Mouse (Mus musculus) forebrain, embryonic 15.5 days (tissue): ENCODE measurements around the gene Nif3l1. TPM values are rescaled to one million over a fixed set of nuclear protein-coding genes. Genes with fewer than 3 reads are reported as not detected.

Source experiments
- ATAC-seq: fragments of 200-750 bp; cut with Nextera tagmentation; replicated peaks from 2 replicates; pipeline ENCODE4 v1.8.0; 2017; ENCODE audit warnings: mild to moderate bottlenecking, moderate TSS enrichment, moderate library complexity
- H3K27ac ChIP-seq: fragments of 300-500 bp; sonication (generic); replicated peaks from 2 replicates; pipeline ENCODE4 v1.5.1; 2015; ENCODE audit warnings: mild to moderate bottlenecking, inconsistent platforms
- H3K27me3 ChIP-seq: fragments of 300-500 bp; sonication (generic); 2 replicates; pipeline ENCODE4 v1.6.1; 2015; ENCODE audit warnings: inconsistent platforms
- H3K36me3 ChIP-seq: fragments of 300-500 bp; sonication (generic); 2 replicates; pipeline ENCODE4 v1.6.1; 2015; ENCODE audit warnings: mild to moderate bottlenecking, inconsistent platforms
- H3K4me1 ChIP-seq: fragments of 300-500 bp; sonication (generic); 2 replicates; pipeline ENCODE4 v1.6.1; 2015; ENCODE audit warnings: inconsistent platforms
- H3K4me2 ChIP-seq: fragments of 300-500 bp; sonication (generic); replicated peaks from 2 replicates; pipeline ENCODE4 v1.6.1; 2015; ENCODE audit warnings: mild to moderate bottlenecking, inconsistent platforms
- H3K4me3 ChIP-seq: fragments of 300-500 bp; sonication (generic); 2 replicates; pipeline ENCODE4 v1.5.1; 2015; ENCODE audit warnings: mild to moderate bottlenecking, inconsistent platforms
- H3K9ac ChIP-seq: fragments of 300-500 bp; sonication (generic); replicated peaks from 2 replicates; pipeline ENCODE4 v1.6.1; 2015; ENCODE audit warnings: mild to moderate bottlenecking, inconsistent platforms
- H3K9me3 ChIP-seq: fragments of 300-500 bp; sonication (generic); 2 replicates; pipeline ENCODE4 v1.6.1; 2016; ENCODE audit warnings: inconsistent platforms
- WGBS: fragments of 180-500 bp; shearing (Covaris S2); methylation state at CpG from one replicate; pipeline ENCODE4 v1.1.7; 2015; ENCODE audit warnings: mixed read lengths; 5-methylcytosine and 5-hydroxymethylcytosine counted together
- polyA plus RNA-seq: library from polyadenylated mRNA; unstranded; fragments of >200 nt; fragmentation: Nextera tagmentation; extraction: Ambion mirVana; gene quantifications from 2 replicates; pipeline ENCODE4 v1.2.1, GENCODE M21; 2015

Gene Nif3l1
- polyA plus RNA-seq, 1 experiment from 2014 or later: 65.4 TPM

- Histone ChIP-seq H3K27me3 (no peaks in the 10 kb centered on the region), H3K9ac (no peak overlapping the region), H3K27ac (no peak overlapping the region), H3K4me2 (no peak overlapping the region), H3K4me1 (peaks cover 19% of the 10 kb centered on the region), H3K36me3 (0 out of 2 replicates have a peak, but pooled peaks cover 11% of the 10 kb centered on the region), H3K9me3 (peaks cover 18% of the 10 kb centered on the region; the same call in 1 of the 2 replicates), H3K4me3 (no peak overlapping the region)
- no peak for ATAC-seq
- WGBS: 94% methylated on average over 3 of the region's 3 CpGs
Measured at GRCm38 (mm10) chr1:58507249-58507648, 62.3 kb downstream of the Nif3l1 start.

Other genes with a start within 250 kb of the Nif3l1 start
- 1.1 and 1.3 TPM in 2 replicates for gene Aox4, start 234.8 kb upstream of the Nif3l1 start, polyA plus RNA-seq
- gene Aox2, start 166.8 kb upstream of the Nif3l1 start, polyA plus RNA-seq: not detected in 2 replicates
- 381 and 396 TPM in 2 replicates for gene Bzw1, start 52.3 kb upstream of the Nif3l1 start, polyA plus RNA-seq
- gene Clk1, start 21.1 kb upstream of the Nif3l1 start, polyA plus RNA-seq: 181 and 182 TPM in 2 replicates
- 49.2 and 53.0 TPM in 2 replicates for gene Ppil3, start 335 bp downstream of the Nif3l1 start, polyA plus RNA-seq
- 30.5 and 32.9 TPM in 2 replicates for gene Orc2, start 60.0 kb downstream of the Nif3l1 start, polyA plus RNA-seq
- gene Fam126b, start 141.2 kb downstream of the Nif3l1 start, polyA plus RNA-seq: 13.2 and 13.7 TPM in 2 replicates
- gene Ndufb3, start 141.2 kb downstream of the Nif3l1 start, polyA plus RNA-seq: 168 and 183 TPM in 2 replicates